Mouse (Mus musculus): Measurements from ENCODE around the gene Sh3d19. TPM values are rescaled to one million over a fixed set of nuclear protein-coding genes. Genes with fewer than 3 reads are reported as not detected.

Gene Sh3d19
- polyA plus RNA-seq, 1 experiment: 5.7 TPM

DNA sequence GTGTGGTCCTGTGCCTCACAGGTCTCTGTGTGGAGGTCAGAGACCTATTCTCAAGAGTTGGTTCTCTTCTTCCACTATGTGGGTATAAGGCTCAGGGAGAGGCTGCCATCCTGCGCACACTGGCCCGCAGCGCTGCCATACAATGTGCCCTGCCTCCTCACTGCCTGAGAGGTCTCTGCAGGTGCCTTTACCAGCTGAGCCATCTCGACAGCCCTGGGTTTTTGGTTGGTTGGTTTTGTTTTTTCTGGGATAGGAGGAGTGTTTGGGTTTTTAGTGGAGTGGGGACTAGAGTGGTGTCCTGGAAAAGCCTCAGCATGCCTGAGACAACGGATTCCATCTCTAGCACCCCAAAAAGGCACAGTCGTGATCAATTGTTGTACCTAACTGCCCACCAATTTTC lies 172.4 kb downstream of the Sh3d19 start:
- Histone ChIP-seq H3K79me3 (ENCODE audit: low read depth) (peaks cover 27% of the 10 kb centered on the region), H3K4me3 (ENCODE audit: insufficient read depth, poor library complexity, severe bottlenecking) (no peak overlapping the region), H3K27me3 (ENCODE audit: control insufficient read depth, insufficient read depth, insufficient read length) (no peaks in the 10 kb centered on the region), H3ac (ENCODE audit: control insufficient read depth, insufficient read length, low read depth) (no peak overlapping the region), H3K36me3 (ENCODE audit: control insufficient read depth, insufficient read depth) (peaks cover 34% of the 10 kb centered on the region), H3K79me2 (ENCODE audit: control insufficient read depth, insufficient read depth) (peaks cover 39% of the 10 kb centered on the region)
- no peak for TF ChIP-seq CEBPB (IDR thresholded peaks at IDR 0.05; ENCODE audit: low read depth)
- no peak for TF ChIP-seq MYOG (IDR thresholded peaks at IDR 0.05; ENCODE audit: control insufficient read depth, extremely low read depth, insufficient read length)
- no peak for TF ChIP-seq MYOD1 (IDR thresholded peaks at IDR 0.05; ENCODE audit: control insufficient read depth, insufficient read length, low read depth)
- no peak for TF ChIP-seq FOSL1 (IDR thresholded peaks at IDR 0.05; ENCODE audit: insufficient read depth, low read length, poor library complexity, severe bottlenecking)
- TF ChIP-seq USF1 (IDR thresholded peaks at IDR 0.05; ENCODE audit: low read depth): no peak
- no peak for TF ChIP-seq MAX (IDR thresholded peaks at IDR 0.05)
- no peak for TF ChIP-seq CTCF (IDR thresholded peaks at IDR 0.05; ENCODE audit: control insufficient read depth, insufficient read depth, insufficient read length)

GRCm38 (mm10) chr3:86149063-86149462 lies 178.2 kb downstream of the Sh3d19 start:
- Histone ChIP-seq H3K36me3 (ENCODE audit: control insufficient read depth, insufficient read depth) (no peaks in the 10 kb centered on the region), H3K27me3 (ENCODE audit: control insufficient read depth, insufficient read depth, insufficient read length) (no peaks in the 10 kb centered on the region), H3K79me3 (ENCODE audit: low read depth) (no peaks in the 10 kb centered on the region), H3K4me3 (ENCODE audit: insufficient read depth, poor library complexity, severe bottlenecking) (no peak overlapping the region), H3ac (ENCODE audit: control insufficient read depth, insufficient read length, low read depth) (no peak overlapping the region), H3K79me2 (ENCODE audit: control insufficient read depth, insufficient read depth) (no peaks in the 10 kb centered on the region)
- TF ChIP-seq CEBPB (IDR thresholded peaks at IDR 0.05; ENCODE audit: low read depth) (no peak), MAX (IDR thresholded peaks at IDR 0.05) (no peak), MYOD1 (IDR thresholded peaks at IDR 0.05; ENCODE audit: control insufficient read depth, insufficient read length, low read depth) (no peak), CTCF (IDR thresholded peaks at IDR 0.05; ENCODE audit: control insufficient read depth, insufficient read depth, insufficient read length) (no peak), FOSL1 (IDR thresholded peaks at IDR 0.05; ENCODE audit: insufficient read depth, low read length, poor library complexity, severe bottlenecking) (no peak), USF1 (IDR thresholded peaks at IDR 0.05; ENCODE audit: low read depth) (no peak), MYOG (IDR thresholded peaks at IDR 0.05; ENCODE audit: control insufficient read depth, extremely low read depth, insufficient read length) (no peak)

- no peaks in the 10 kb centered on the region for H3K27me3 ChIP-seq (ENCODE audit: control insufficient read depth, insufficient read depth, insufficient read length)
- H3K4me3 ChIP-seq (ENCODE audit: insufficient read depth, poor library complexity, severe bottlenecking): no peak overlapping the region
- no peak for TF ChIP-seq CTCF (IDR thresholded peaks at IDR 0.05; ENCODE audit: control insufficient read depth, insufficient read depth, insufficient read length)
- TF ChIP-seq FOSL1 (IDR thresholded peaks at IDR 0.05; ENCODE audit: insufficient read depth, low read length, poor library complexity, severe bottlenecking): no peak
- no peak for TF ChIP-seq USF1 (IDR thresholded peaks at IDR 0.05; ENCODE audit: low read depth)
- TF ChIP-seq MYOD1 (IDR thresholded peaks at IDR 0.05; ENCODE audit: control insufficient read depth, insufficient read length, low read depth): no peak
- TF ChIP-seq MYOG (IDR thresholded peaks at IDR 0.05; ENCODE audit: control insufficient read depth, extremely low read depth, insufficient read length): no peak
- no peak for TF ChIP-seq CEBPB (IDR thresholded peaks at IDR 0.05; ENCODE audit: low read depth)
- no peak for TF ChIP-seq MAX (IDR thresholded peaks at IDR 0.05)
- H3ac ChIP-seq (ENCODE audit: control insufficient read depth, insufficient read length, low read depth): no peak overlapping the region
- H3K36me3 ChIP-seq (ENCODE audit: control insufficient read depth, insufficient read depth): no peaks in the 10 kb centered on the region
- no peaks in the 10 kb centered on the region for H3K79me3 ChIP-seq (ENCODE audit: low read depth)
- no peaks in the 10 kb centered on the region for H3K79me2 ChIP-seq (ENCODE audit: control insufficient read depth, insufficient read depth)
Measured at GRCm38 (mm10) chr3:86149521-86149920, 178.6 kb downstream of the Sh3d19 start.

- Histone ChIP-seq H3K79me2 (ENCODE audit: control insufficient read depth, insufficient read depth) (no peaks in the 10 kb centered on the region), H3ac (ENCODE audit: control insufficient read depth, insufficient read length, low read depth) (no peak overlapping the region), H3K79me3 (ENCODE audit: low read depth) (no peaks in the 10 kb centered on the region), H3K4me3 (ENCODE audit: insufficient read depth, poor library complexity, severe bottlenecking) (no peak overlapping the region), H3K36me3 (ENCODE audit: control insufficient read depth, insufficient read depth) (no peaks in the 10 kb centered on the region), H3K27me3 (ENCODE audit: control insufficient read depth, insufficient read depth, insufficient read length) (no peaks in the 10 kb centered on the region)
- TF ChIP-seq MYOD1 (IDR thresholded peaks at IDR 0.05; ENCODE audit: control insufficient read depth, insufficient read length, low read depth) (no peak), MAX (IDR thresholded peaks at IDR 0.05) (no peak), CEBPB (IDR thresholded peaks at IDR 0.05; ENCODE audit: low read depth) (no peak), USF1 (IDR thresholded peaks at IDR 0.05; ENCODE audit: low read depth) (no peak), MYOG (IDR thresholded peaks at IDR 0.05; ENCODE audit: control insufficient read depth, extremely low read depth, insufficient read length) (no peak), CTCF (IDR thresholded peaks at IDR 0.05; ENCODE audit: control insufficient read depth, insufficient read depth, insufficient read length) (no peak), FOSL1 (IDR thresholded peaks at IDR 0.05; ENCODE audit: insufficient read depth, low read length, poor library complexity, severe bottlenecking) (no peak)
Measured at GRCm38 (mm10) chr3:86168841-86169425, 198.0 kb downstream of the Sh3d19 start.

DNA sequence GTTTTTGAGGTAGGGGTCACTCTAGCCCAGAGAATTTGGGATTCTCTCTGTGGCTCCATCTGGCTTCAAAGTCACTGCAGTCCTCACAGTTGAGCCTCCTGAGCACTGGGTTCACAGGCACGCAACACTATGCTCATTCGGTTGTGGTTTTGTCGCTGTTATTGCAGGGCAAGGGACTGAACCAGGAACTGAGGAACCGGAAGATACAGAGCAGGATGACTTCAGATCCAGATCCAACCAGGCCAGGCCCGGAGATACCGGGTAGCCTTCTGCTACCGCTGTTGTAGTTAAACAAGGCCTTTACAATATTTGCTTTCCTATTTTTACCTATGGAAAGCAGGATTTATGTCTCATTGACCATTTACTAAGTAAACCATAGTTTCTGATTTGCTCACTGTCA lies 208.8 kb downstream of the Sh3d19 start:
- H3K79me3 ChIP-seq (ENCODE audit: low read depth): no peaks in the 10 kb centered on the region
- TF ChIP-seq MAX (IDR thresholded peaks at IDR 0.05): no peak
- TF ChIP-seq MYOD1 (IDR thresholded peaks at IDR 0.05; ENCODE audit: control insufficient read depth, insufficient read length, low read depth): no peak
- no peak for TF ChIP-seq USF1 (IDR thresholded peaks at IDR 0.05; ENCODE audit: low read depth)
- no peak for TF ChIP-seq MYOG (IDR thresholded peaks at IDR 0.05; ENCODE audit: control insufficient read depth, extremely low read depth, insufficient read length)
- no peak for TF ChIP-seq CEBPB (IDR thresholded peaks at IDR 0.05; ENCODE audit: low read depth)
- no peak for TF ChIP-seq FOSL1 (IDR thresholded peaks at IDR 0.05; ENCODE audit: insufficient read depth, low read length, poor library complexity, severe bottlenecking)
- TF ChIP-seq CTCF (IDR thresholded peaks at IDR 0.05; ENCODE audit: control insufficient read depth, insufficient read depth, insufficient read length): no peak
- no peak overlapping the region for H3ac ChIP-seq (ENCODE audit: control insufficient read depth, insufficient read length, low read depth)
- H3K4me3 ChIP-seq (ENCODE audit: insufficient read depth, poor library complexity, severe bottlenecking): no peak overlapping the region
- H3K79me2 ChIP-seq (ENCODE audit: control insufficient read depth, insufficient read depth): no peaks in the 10 kb centered on the region
- H3K36me3 ChIP-seq (ENCODE audit: control insufficient read depth, insufficient read depth): no peaks in the 10 kb centered on the region
- H3K27me3 ChIP-seq (ENCODE audit: control insufficient read depth, insufficient read depth, insufficient read length): no peaks in the 10 kb centered on the region

Other genes starting within 250 kb of the Sh3d19 start
- gene Fam160a1, start 153.8 kb upstream of the Sh3d19 start, polyA plus RNA-seq (2012; fragmentation: generic; extraction: Trizol): 8.9 TPM
- gene Glt28d2, start 83.6 kb upstream of the Sh3d19 start, polyA plus RNA-seq (2012; fragmentation: generic; extraction: Trizol): 1.4 TPM
- 7.3 TPM for gene Gm37240, start 83.6 kb upstream of the Sh3d19 start, polyA plus RNA-seq (2012; fragmentation: generic; extraction: Trizol)
- gene Prss48, start 31.4 kb downstream of the Sh3d19 start, polyA plus RNA-seq (2012; fragmentation: generic; extraction: Trizol): 0.04 TPM
- 355 TPM for gene Rps3a1, start 171.6 kb downstream of the Sh3d19 start, polyA plus RNA-seq (2012; fragmentation: generic; extraction: Trizol)

Data from C2C12 (cell line).